Mouse (Mus musculus) limb, embryonic 14.5 days (tissue): ENCODE data around the gene Col7a1. TPM values are rescaled to one million over a fixed set of nuclear protein-coding genes. Genes with fewer than 3 reads are reported as not detected.

ENCODE experiments used
- ATAC-seq: fragments of 200-750 bp; cut with Nextera tagmentation; 2 replicates; pipeline ENCODE4 v1.8.0; 2017; ENCODE audit warnings: low read depth, moderate number of reproducible peaks, moderate TSS enrichment; ENCODE audit not compliant: low FRiP score
- DNase-seq: peaks from one replicate; pipeline ENCODE4 v3.0.0-alpha.2; 2015; ENCODE audit warnings: low spot score
- H3K27ac ChIP-seq: fragments of 300-500 bp; sonication (generic); replicated peaks from 2 replicates; pipeline ENCODE4 v1.5.1; 2014; ENCODE audit warnings: low read depth, mild to moderate bottlenecking, low read length, moderate library complexity, mixed read lengths
- H3K27me3 ChIP-seq: fragments of 300-500 bp; sonication (generic); 2 replicates; pipeline ENCODE4 v1.6.1; 2014; ENCODE audit warnings: low read length, mixed read lengths; ENCODE audit not compliant: control insufficient read depth, insufficient read depth
- H3K36me3 ChIP-seq: fragments of 300-500 bp; sonication (generic); 2 replicates; pipeline ENCODE4 v1.6.1; 2014; ENCODE audit warnings: mild to moderate bottlenecking, low read length, moderate library complexity, mixed read lengths; ENCODE audit not compliant: control insufficient read depth, insufficient read depth
- H3K4me1 ChIP-seq: fragments of 300-500 bp; sonication (generic); 2 replicates; pipeline ENCODE4 v1.6.1; 2014; ENCODE audit warnings: antibody characterized with exemption, low read length, mixed read lengths; ENCODE audit not compliant: control insufficient read depth, insufficient read depth
- H3K4me2 ChIP-seq: fragments of 300-500 bp; sonication (generic); replicated peaks from 2 replicates; pipeline ENCODE4 v1.6.1; 2014; ENCODE audit warnings: low read depth, mild to moderate bottlenecking, low read length, moderate library complexity; ENCODE audit not compliant: severe bottlenecking
- H3K4me3 ChIP-seq: fragments of 300-500 bp; sonication (generic); replicated peaks from 2 replicates; pipeline ENCODE4 v1.5.1; 2014; ENCODE audit warnings: low read length
- H3K9ac ChIP-seq: fragments of 300-500 bp; sonication (generic); 2 replicates; pipeline ENCODE4 v1.6.1; 2014; ENCODE audit warnings: mild to moderate bottlenecking, low read depth, low read length, moderate library complexity; ENCODE audit not compliant: severe bottlenecking
- H3K9me3 ChIP-seq: fragments of 300-500 bp; sonication (generic); 2 replicates; pipeline ENCODE4 v1.6.1; 2016; ENCODE audit warnings: low read length; ENCODE audit not compliant: control insufficient read depth
- POLR2A ChIP-seq: fragments of 200-500 bp; IDR thresholded peaks from 2 replicates; pipeline ENCODE4 v1.8.0; 2012; ENCODE audit warnings: inconsistent platforms, mild to moderate bottlenecking, moderate library complexity, borderline replicate concordance; ENCODE audit not compliant: insufficient read depth, insufficient read length; ENCODE audit errors: extremely low read depth
- WGBS: fragments of 180-500 bp; shearing (Covaris S2); extraction: QIAGEN DNeasy Blood & Tissue Kit; methylation state at CpG from one replicate; pipeline ENCODE4 v1.1.7; 2014; 5-methylcytosine and 5-hydroxymethylcytosine counted together
- polyA plus RNA-seq, 2 experiments: library from polyadenylated mRNA; depleted of rRNA in 1 of 2; stranded (reverse) in 1 of 2; unstranded in 1 of 2; fragments of >200 nt; fragmentation: Nextera tagmentation in 1 of 2; extraction: Ambion mirVana in 1 of 2; gene quantifications; 2 replicates each; pipeline versions ENCODE4 v1.2.1 to v1.2.3; 2012 to 2014

Col7a1 gene
- polyA plus RNA-seq, 2 experiments, result 25.9 to 44.6 TPM

- Histone ChIP-seq H3K36me3 (peaks cover 93% of the 10 kb centered on the region), H3K9ac (no peak overlapping the region), H3K27ac (no peak overlapping the region), H3K27me3 (no peaks in the 10 kb centered on the region), H3K4me1 (peaks cover 25% of the 10 kb centered on the region), H3K4me3 (no peak overlapping the region), H3K4me2 (no peak overlapping the region), H3K9me3 (no peaks in the 10 kb centered on the region)
- WGBS, result 87% methylated on average over 5 of the region's 5 CpGs
- ATAC-seq (no peak), DNase-seq (no peak)
- TF ChIP-seq POLR2A, result no peak
These were observed 7.8 kb upstream of the Col7a1 start for GRCm38 (mm10) chr9:108945608-108946007.

- no peak overlapping the region for H3K4me3 ChIP-seq
- H3K27ac ChIP-seq, result peak overlapping the region; percentile 85
- no peak for TF ChIP-seq POLR2A
- ATAC-seq, result peak; percentile 42; the same call in 1 of the 2 replicates
- H3K9me3 ChIP-seq, result no peaks in the 10 kb centered on the region
- H3K36me3 ChIP-seq, result peaks cover 61% of the 10 kb centered on the region
- H3K4me2 ChIP-seq, result 0 out of 2 replicates have a peak overlapping the region, but pooled peaks have one; percentile 19
- peaks cover 25% of the 10 kb centered on the region for H3K4me1 ChIP-seq
- no peak overlapping the region for H3K9ac ChIP-seq
- 28% methylated on average over 13 of the region's 13 CpGs for WGBS
- H3K27me3 ChIP-seq, result peaks cover 8% of the 10 kb centered on the region; the same call in 1 of the 2 replicates
- DNase-seq, result peak; percentile 76
These were observed 4.0 kb upstream of the Col7a1 start for GRCm38 (mm10) chr9:108949231-108949966.

- Histone ChIP-seq H3K9me3 (no peaks in the 10 kb centered on the region), H3K27me3 (peaks cover 9% of the 10 kb centered on the region; the same call in 1 of the 2 replicates), H3K9ac (no peak overlapping the region), H3K36me3 (peaks cover 54% of the 10 kb centered on the region), H3K4me2 (no peak overlapping the region), H3K4me3 (no peak overlapping the region), H3K4me1 (peaks cover 25% of the 10 kb centered on the region), H3K27ac (peak overlapping the region; percentile 85)
- DNase-seq, result no peak
- no peak for TF ChIP-seq POLR2A
- 65% methylated on average over 9 of the region's 9 CpGs for WGBS
- no peak for ATAC-seq
These were observed 3.2 kb upstream of the Col7a1 start for GRCm38 (mm10) chr9:108949967-108950728.

GRCm38 (mm10) chr9:108955241-108955640 lies 1.9 kb downstream of the Col7a1 start:
- no peak overlapping the region for H3K4me3 ChIP-seq
- H3K27me3 ChIP-seq, result peaks cover 9% of the 10 kb centered on the region; the same call in 1 of the 2 replicates
- no peaks in the 10 kb centered on the region for H3K9me3 ChIP-seq
- H3K4me2 ChIP-seq, result no peak overlapping the region
- H3K9ac ChIP-seq, result no peak overlapping the region
- H3K27ac ChIP-seq, result no peak overlapping the region
- no peak for DNase-seq
- H3K36me3 ChIP-seq, result peaks cover 4% of the 10 kb centered on the region
- no peak for TF ChIP-seq POLR2A
- peaks cover 3% of the 10 kb centered on the region for H3K4me1 ChIP-seq
- ATAC-seq, result no peak
- WGBS, result 81% methylated on average over 11 of the region's 11 CpGs

- no peaks in the 10 kb centered on the region for H3K9me3 ChIP-seq
- H3K36me3 ChIP-seq, result no peaks in the 10 kb centered on the region
- no peak overlapping the region for H3K9ac ChIP-seq
- DNase-seq, result no peak
- no peak overlapping the region for H3K4me3 ChIP-seq
- no peak overlapping the region for H3K27ac ChIP-seq
- no peak for TF ChIP-seq POLR2A
- WGBS, result 86% methylated on average over 11 of the region's 11 CpGs
- H3K4me1 ChIP-seq, result no peaks in the 10 kb centered on the region
- no peak for ATAC-seq
- no peak overlapping the region for H3K4me2 ChIP-seq
- peaks cover 9% of the 10 kb centered on the region; the same call in 1 of the 2 replicates for H3K27me3 ChIP-seq
These were observed 2.5 kb downstream of the Col7a1 start for GRCm38 (mm10) chr9:108955846-108956245.
